Mouse (Mus musculus): ENCODE measurements around the gene Olfr324. TPM values are rescaled to one million over a fixed set of nuclear protein-coding genes. Genes with fewer than 3 reads are reported as not detected.

The Olfr324 gene
- polyA plus RNA-seq, 1 experiment from 2014 or later: 0.42 TPM

- Histone ChIP-seq H3K9ac (replicated peaks; ENCODE audit: low read depth, low read length) (no peak overlapping the region), H3K4me1 (ENCODE audit: control insufficient read depth, insufficient read depth, low read length) (no peaks in the 10 kb centered on the region), H3K27ac (ENCODE audit: low read depth, low read length) (no peak overlapping the region), H3K4me2 (ENCODE audit: low read depth, low read length) (no peak overlapping the region), H3K36me3 (ENCODE audit: control insufficient read depth, insufficient read depth, low read length) (no peaks in the 10 kb centered on the region), H3K9me3 (ENCODE audit: control insufficient read depth, low read length) (no peaks in the 10 kb centered on the region), H3K27me3 (ENCODE audit: control insufficient read depth, insufficient read depth, low read length) (no peaks in the 10 kb centered on the region), H3K4me3 (ENCODE audit: low read depth, low read length) (no peak overlapping the region)
- ATAC-seq (ENCODE audit: low read depth): no peak
Observed at GRCm38 (mm10) chr11:58602062-58602461, 7.1 kb downstream of the Olfr324 start.

GRCm38 (mm10) chr11:58602800-58603560 is 8.1 kb downstream of the Olfr324 start:
- no peaks in the 10 kb centered on the region for H3K9me3 ChIP-seq (ENCODE audit: control insufficient read depth, low read length)
- no peak overlapping the region for H3K27ac ChIP-seq (ENCODE audit: low read depth, low read length)
- no peak for ATAC-seq (ENCODE audit: low read depth)
- H3K36me3 ChIP-seq (ENCODE audit: control insufficient read depth, insufficient read depth, low read length): no peaks in the 10 kb centered on the region
- no peak overlapping the region for H3K4me3 ChIP-seq (ENCODE audit: low read depth, low read length)
- no peaks in the 10 kb centered on the region for H3K4me1 ChIP-seq (ENCODE audit: control insufficient read depth, insufficient read depth, low read length)
- H3K27me3 ChIP-seq (ENCODE audit: control insufficient read depth, insufficient read depth, low read length): no peaks in the 10 kb centered on the region
- H3K9ac ChIP-seq (replicated peaks; ENCODE audit: low read depth, low read length): no peak overlapping the region
- no peak overlapping the region for H3K4me2 ChIP-seq (ENCODE audit: low read depth, low read length)
- WGBS: 76% methylated on average over 6 of the region's 6 CpGs

GRCm38 (mm10) chr11:58604688-58605087 is 9.8 kb downstream of the Olfr324 start:
- Histone ChIP-seq H3K27me3 (ENCODE audit: control insufficient read depth, insufficient read depth, low read length) (no peaks in the 10 kb centered on the region), H3K36me3 (ENCODE audit: control insufficient read depth, insufficient read depth, low read length) (no peaks in the 10 kb centered on the region), H3K4me3 (ENCODE audit: low read depth, low read length) (no peak overlapping the region), H3K4me1 (ENCODE audit: control insufficient read depth, insufficient read depth, low read length) (no peaks in the 10 kb centered on the region), H3K27ac (ENCODE audit: low read depth, low read length) (no peak overlapping the region), H3K9ac (replicated peaks; ENCODE audit: low read depth, low read length) (no peak overlapping the region), H3K4me2 (ENCODE audit: low read depth, low read length) (no peak overlapping the region), H3K9me3 (ENCODE audit: control insufficient read depth, low read length) (no peaks in the 10 kb centered on the region)
- 77% methylated on average over 2 of the region's 2 CpGs for WGBS
- ATAC-seq (ENCODE audit: low read depth): no peak

- H3K4me2 ChIP-seq (ENCODE audit: low read depth, low read length): no peak overlapping the region
- no peak overlapping the region for H3K9ac ChIP-seq (replicated peaks; ENCODE audit: low read depth, low read length)
- no peaks in the 10 kb centered on the region for H3K9me3 ChIP-seq (ENCODE audit: control insufficient read depth, low read length)
- no peaks in the 10 kb centered on the region for H3K36me3 ChIP-seq (ENCODE audit: control insufficient read depth, insufficient read depth, low read length)
- no peak overlapping the region for H3K27ac ChIP-seq (ENCODE audit: low read depth, low read length)
- ATAC-seq (ENCODE audit: low read depth): no peak
- H3K4me3 ChIP-seq (ENCODE audit: low read depth, low read length): no peak overlapping the region
- WGBS: 91% methylated on average over 3 of the region's 3 CpGs
- no peaks in the 10 kb centered on the region for H3K27me3 ChIP-seq (ENCODE audit: control insufficient read depth, insufficient read depth, low read length)
- no peaks in the 10 kb centered on the region for H3K4me1 ChIP-seq (ENCODE audit: control insufficient read depth, insufficient read depth, low read length)
Observed at GRCm38 (mm10) chr11:58605228-58605627, 10.3 kb downstream of the Olfr324 start.

GRCm38 (mm10) chr11:58606177-58606919 is 11.4 kb downstream of the Olfr324 start:
- Histone ChIP-seq H3K36me3 (ENCODE audit: control insufficient read depth, insufficient read depth, low read length) (no peaks in the 10 kb centered on the region), H3K9me3 (ENCODE audit: control insufficient read depth, low read length) (no peaks in the 10 kb centered on the region), H3K27ac (ENCODE audit: low read depth, low read length) (no peak overlapping the region), H3K9ac (replicated peaks; ENCODE audit: low read depth, low read length) (no peak overlapping the region), H3K27me3 (ENCODE audit: control insufficient read depth, insufficient read depth, low read length) (no peaks in the 10 kb centered on the region), H3K4me3 (ENCODE audit: low read depth, low read length) (no peak overlapping the region), H3K4me2 (ENCODE audit: low read depth, low read length) (no peak overlapping the region), H3K4me1 (ENCODE audit: control insufficient read depth, insufficient read depth, low read length) (no peaks in the 10 kb centered on the region)
- no peak for ATAC-seq (ENCODE audit: low read depth)
- WGBS: 89% methylated on average over 12 of the region's 12 CpGs

- H3K27me3 ChIP-seq (ENCODE audit: control insufficient read depth, insufficient read depth, low read length): no peaks in the 10 kb centered on the region
- no peak overlapping the region for H3K4me2 ChIP-seq (ENCODE audit: low read depth, low read length)
- H3K9ac ChIP-seq (replicated peaks; ENCODE audit: low read depth, low read length): no peak overlapping the region
- WGBS: 85% methylated on average over 6 of the region's 6 CpGs
- no peak overlapping the region for H3K4me3 ChIP-seq (ENCODE audit: low read depth, low read length)
- no peaks in the 10 kb centered on the region for H3K4me1 ChIP-seq (ENCODE audit: control insufficient read depth, insufficient read depth, low read length)
- no peaks in the 10 kb centered on the region for H3K36me3 ChIP-seq (ENCODE audit: control insufficient read depth, insufficient read depth, low read length)
- no peaks in the 10 kb centered on the region for H3K9me3 ChIP-seq (ENCODE audit: control insufficient read depth, low read length)
- H3K27ac ChIP-seq (ENCODE audit: low read depth, low read length): no peak overlapping the region
- ATAC-seq (ENCODE audit: low read depth): no peak
Observed at GRCm38 (mm10) chr11:58607030-58607429, 12.1 kb downstream of the Olfr324 start.

GRCm38 (mm10) chr11:58613359-58613758 is 18.4 kb downstream of the Olfr324 start:
- no peaks in the 10 kb centered on the region for H3K36me3 ChIP-seq (ENCODE audit: control insufficient read depth, insufficient read depth, low read length)
- no peak overlapping the region for H3K9ac ChIP-seq (replicated peaks; ENCODE audit: low read depth, low read length)
- no peaks in the 10 kb centered on the region for H3K9me3 ChIP-seq (ENCODE audit: control insufficient read depth, low read length)
- no peak for ATAC-seq (ENCODE audit: low read depth)
- H3K4me2 ChIP-seq (ENCODE audit: low read depth, low read length): no peak overlapping the region
- no peaks in the 10 kb centered on the region for H3K4me1 ChIP-seq (ENCODE audit: control insufficient read depth, insufficient read depth, low read length)
- H3K4me3 ChIP-seq (ENCODE audit: low read depth, low read length): no peak overlapping the region
- no peaks in the 10 kb centered on the region for H3K27me3 ChIP-seq (ENCODE audit: control insufficient read depth, insufficient read depth, low read length)
- WGBS: 43% methylated on average over 3 of the region's 3 CpGs
- no peak overlapping the region for H3K27ac ChIP-seq (ENCODE audit: low read depth, low read length)

- Histone ChIP-seq H3K9me3 (ENCODE audit: control insufficient read depth, low read length) (no peaks in the 10 kb centered on the region), H3K9ac (replicated peaks; ENCODE audit: low read depth, low read length) (no peak overlapping the region), H3K27ac (ENCODE audit: low read depth, low read length) (no peak overlapping the region), H3K27me3 (ENCODE audit: control insufficient read depth, insufficient read depth, low read length) (no peaks in the 10 kb centered on the region), H3K36me3 (ENCODE audit: control insufficient read depth, insufficient read depth, low read length) (no peaks in the 10 kb centered on the region), H3K4me3 (ENCODE audit: low read depth, low read length) (no peak overlapping the region), H3K4me1 (ENCODE audit: control insufficient read depth, insufficient read depth, low read length) (no peaks in the 10 kb centered on the region), H3K4me2 (ENCODE audit: low read depth, low read length) (no peak overlapping the region)
- ATAC-seq (ENCODE audit: low read depth): no peak
Observed at GRCm38 (mm10) chr11:58614526-58614925, 19.6 kb downstream of the Olfr324 start.

GRCm38 (mm10) chr11:58615975-58616374 is 21.1 kb downstream of the Olfr324 start, which contains the start of gene 2210407C18Rik:
Gene 2210407C18Rik (minus strand): TSS chr11:58616075.
- H3K4me3 ChIP-seq (ENCODE audit: low read depth, low read length): no peak within 1 kb of the TSS
- H3K36me3 ChIP-seq (ENCODE audit: control insufficient read depth, insufficient read depth, low read length): no peaks in the 10 kb centered on the region
- ATAC-seq (ENCODE audit: low read depth): no peak
- H3K9ac ChIP-seq (replicated peaks; ENCODE audit: low read depth, low read length): no peak within 1 kb of the TSS
- H3K9me3 ChIP-seq (ENCODE audit: control insufficient read depth, low read length): no peaks in the 10 kb centered on the region
- H3K4me1 ChIP-seq (ENCODE audit: control insufficient read depth, insufficient read depth, low read length): no peaks in the 10 kb centered on the region
- WGBS: 92% methylated on average over 4 of the region's 4 CpGs
- no peak within 1 kb of the TSS for H3K27ac ChIP-seq (ENCODE audit: low read depth, low read length)
- H3K27me3 ChIP-seq (ENCODE audit: control insufficient read depth, insufficient read depth, low read length): no peaks in the 10 kb centered on the region
- H3K4me2 ChIP-seq (ENCODE audit: low read depth, low read length): no peak within 1 kb of the TSS
